Mouse (Mus musculus) forebrain, embryonic 11.5 days (tissue): ENCODE measurements around the gene Psmg3. TPM values are rescaled to one million over a fixed set of nuclear protein-coding genes. Genes with fewer than 3 reads are reported as not detected.

Experiments
- ATAC-seq: fragments of 200-750 bp; cut with Nextera tagmentation; replicated peaks from 2 replicates; pipeline ENCODE4 v1.8.0; 2017; ENCODE audit warnings: moderate TSS enrichment; ENCODE audit not compliant: low FRiP score
- DNase-seq: peaks from one replicate; pipeline ENCODE4 v3.0.0-alpha.2; 2017; ENCODE audit warnings: low spot score
- H3K27ac ChIP-seq: fragments of 300-500 bp; sonication (generic); 2 replicates; pipeline ENCODE4 v1.5.1; 2014; ENCODE audit warnings: low read depth, low read length
- H3K27me3 ChIP-seq: fragments of 300-500 bp; sonication (generic); 2 replicates; pipeline ENCODE4 v1.6.1; 2014; ENCODE audit warnings: mild to moderate bottlenecking, low read length, mixed read lengths; ENCODE audit not compliant: control insufficient read depth, insufficient read depth
- H3K36me3 ChIP-seq: fragments of 300-500 bp; sonication (generic); 2 replicates; pipeline ENCODE4 v1.6.1; 2014; ENCODE audit warnings: mild to moderate bottlenecking, low read length, moderate library complexity, mixed read lengths; ENCODE audit not compliant: control insufficient read depth, insufficient read depth
- H3K4me1 ChIP-seq: fragments of 300-500 bp; sonication (generic); replicated peaks from 2 replicates; pipeline ENCODE4 v1.6.1; 2014; ENCODE audit warnings: low read length, mixed read lengths; ENCODE audit not compliant: control insufficient read depth, insufficient read depth
- H3K4me2 ChIP-seq: fragments of 300-500 bp; sonication (generic); 2 replicates; pipeline ENCODE4 v1.6.1; 2014; ENCODE audit warnings: low read depth, mild to moderate bottlenecking, low read length, moderate library complexity, mixed read lengths; ENCODE audit not compliant: severe bottlenecking
- H3K4me3 ChIP-seq: fragments of 300-500 bp; sonication (generic); 2 replicates; pipeline ENCODE4 v1.5.1; 2014; ENCODE audit warnings: low read depth, low read length
- H3K9ac ChIP-seq: fragments of 300-500 bp; sonication (generic); 2 replicates; pipeline ENCODE4 v1.6.1; 2014; ENCODE audit warnings: low read length
- H3K9me3 ChIP-seq: fragments of 300-500 bp; sonication (generic); 2 replicates; pipeline ENCODE4 v1.6.1; 2016; ENCODE audit warnings: low read length, mixed read lengths; ENCODE audit not compliant: control insufficient read depth
- WGBS: fragments of 180-500 bp; shearing (Covaris S2); extraction: QIAGEN DNeasy Blood & Tissue Kit; methylation state at CpG from one replicate; pipeline ENCODE4 v1.1.7; 2014; 5-methylcytosine and 5-hydroxymethylcytosine counted together
- polyA plus RNA-seq: library from polyadenylated mRNA; unstranded; fragments of >200 nt; fragmentation: Nextera tagmentation; extraction: Ambion mirVana; gene quantifications from 2 replicates; pipeline ENCODE4 v1.2.1, GENCODE M21; 2014

Psmg3 gene
- polyA plus RNA-seq = 75.4 and 76.3 TPM in 2 replicates

DNA sequence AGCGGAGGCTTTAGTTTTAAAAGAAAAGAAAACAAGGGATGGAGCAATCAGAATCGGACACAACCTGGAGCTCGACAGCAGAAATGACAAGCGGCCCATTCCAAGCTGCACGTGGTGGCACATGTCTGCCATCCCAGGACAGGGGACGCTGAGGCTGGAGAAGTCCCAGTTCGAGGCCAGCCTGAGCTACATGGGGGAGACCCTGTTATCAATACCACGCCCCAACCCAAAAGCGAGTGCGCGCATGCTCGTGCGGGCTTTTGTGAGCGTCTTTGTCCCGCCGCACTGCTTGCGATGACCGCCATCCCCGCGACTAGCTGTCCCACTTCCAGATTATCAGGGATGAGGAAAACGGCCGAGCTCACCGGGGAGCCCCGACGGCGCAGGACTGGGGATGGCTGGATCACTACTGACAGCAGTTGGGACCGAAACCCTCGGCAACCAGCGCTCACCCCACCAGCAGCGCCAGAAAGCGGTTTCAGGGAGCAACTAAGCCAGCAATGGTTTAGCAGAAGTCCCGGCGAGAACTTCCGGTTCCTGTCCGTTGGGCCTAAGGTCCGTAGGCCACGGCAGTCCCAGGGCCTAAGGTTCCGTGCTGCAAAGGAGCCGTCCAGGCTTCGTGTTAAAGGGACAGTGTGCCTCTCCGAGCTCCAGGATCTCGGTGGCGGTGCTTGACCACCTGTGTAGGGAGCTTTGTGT, at the start of gene Psmg3, which contains the start of gene Gm26938:
TSS of gene Psmg3 (minus strand) at position 529 of the 699 bp plus-strand sequence.
TSS of gene Gm26938 (minus strand) at position 51 of the 699 bp plus-strand sequence.
- H3K4me1 ChIP-seq = peaks cover 8% of the 10 kb centered on the region
- H3K9ac ChIP-seq = peak within 1 kb of the TSS; percentile 89
- peak within 1 kb of the TSS; percentile 94 for H3K4me2 ChIP-seq
- ATAC-seq (peak; percentile 86), DNase-seq (peak; percentile 92)
- no peaks in the 10 kb centered on the region for H3K9me3 ChIP-seq
- H3K36me3 ChIP-seq = no peaks in the 10 kb centered on the region; the same call in 1 of the 2 replicates
- no peaks in the 10 kb centered on the region for H3K27me3 ChIP-seq
- WGBS = under 1% methylated on average over 43 of the region's 43 CpGs
- H3K27ac ChIP-seq = peak within 1 kb of the TSS; percentile 57; the same call in 1 of the 2 replicates
- peak within 1 kb of the TSS; percentile 91 for H3K4me3 ChIP-seq

- Histone ChIP-seq H3K9ac (no peak overlapping the region), H3K4me3 (no peak overlapping the region), H3K9me3 (no peaks in the 10 kb centered on the region), H3K4me1 (no peaks in the 10 kb centered on the region), H3K27me3 (no peaks in the 10 kb centered on the region), H3K36me3 (no peaks in the 10 kb centered on the region), H3K4me2 (no peak overlapping the region), H3K27ac (no peak overlapping the region)
- WGBS = 88% methylated on average over 1 of the region's 1 CpGs
- ATAC-seq (no peak), DNase-seq (no peak)
These were observed 44.8 kb upstream of the Psmg3 start for GRCm38 (mm10) chr5:139871526-139871925.

DNA sequence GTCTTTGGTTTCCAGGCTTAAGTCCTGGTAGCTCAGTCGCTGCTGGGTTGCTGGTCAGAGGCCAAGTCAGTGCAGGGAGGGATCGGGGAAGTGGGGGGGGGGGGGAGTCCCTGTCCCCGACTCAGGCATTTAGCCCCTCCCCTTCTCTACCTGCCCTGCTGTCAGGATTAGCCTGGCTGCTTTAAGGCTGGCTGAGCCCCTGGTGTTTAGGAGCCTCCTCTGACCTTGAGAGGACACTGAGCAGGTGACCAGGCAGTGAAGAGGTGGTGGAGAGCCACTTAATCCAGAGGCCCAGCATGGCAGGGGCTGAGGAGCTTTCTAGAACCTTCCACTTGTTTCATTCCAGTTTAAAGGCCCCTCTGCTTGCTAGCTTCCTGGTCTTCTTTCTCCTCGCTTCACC, 44.2 kb upstream of the Psmg3 start:
- Histone ChIP-seq H3K27ac (no peak overlapping the region), H3K9ac (no peak overlapping the region)
- 9% methylated on average over 3 of the region's 4 CpGs for WGBS

DNA sequence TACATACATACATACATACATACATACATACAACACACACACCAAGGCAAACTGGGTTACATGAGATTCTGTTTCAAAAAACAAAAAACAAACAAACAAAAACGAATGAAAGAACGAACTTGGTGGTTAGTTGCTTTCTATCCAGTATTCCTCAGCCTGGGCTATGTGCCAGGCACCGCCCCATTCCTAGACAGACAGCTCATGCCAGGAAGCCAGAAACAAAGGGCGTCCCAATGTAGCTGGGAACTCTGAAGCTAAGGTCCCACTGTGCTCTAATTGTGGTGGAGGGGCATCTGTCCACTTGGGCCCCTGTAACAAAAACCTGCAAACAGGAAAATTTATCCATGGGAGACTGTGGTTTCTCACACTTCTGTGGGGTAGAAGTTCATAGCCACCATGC, 36.1 kb upstream of the Psmg3 start:
- DNase-seq = no peak
- no peak for ATAC-seq
- WGBS = 72% methylated on average over 4 of the region's 4 CpGs

More for the DNA sequence above, 44.2 kb upstream of the Psmg3 start:
- Histone ChIP-seq H3K4me3 (no peak overlapping the region), H3K4me2 (no peak overlapping the region), H3K36me3 (no peaks in the 10 kb centered on the region), H3K4me1 (no peaks in the 10 kb centered on the region), H3K9me3 (no peaks in the 10 kb centered on the region), H3K27me3 (no peaks in the 10 kb centered on the region)
- DNase-seq (no peak), ATAC-seq (no peak)

DNA sequence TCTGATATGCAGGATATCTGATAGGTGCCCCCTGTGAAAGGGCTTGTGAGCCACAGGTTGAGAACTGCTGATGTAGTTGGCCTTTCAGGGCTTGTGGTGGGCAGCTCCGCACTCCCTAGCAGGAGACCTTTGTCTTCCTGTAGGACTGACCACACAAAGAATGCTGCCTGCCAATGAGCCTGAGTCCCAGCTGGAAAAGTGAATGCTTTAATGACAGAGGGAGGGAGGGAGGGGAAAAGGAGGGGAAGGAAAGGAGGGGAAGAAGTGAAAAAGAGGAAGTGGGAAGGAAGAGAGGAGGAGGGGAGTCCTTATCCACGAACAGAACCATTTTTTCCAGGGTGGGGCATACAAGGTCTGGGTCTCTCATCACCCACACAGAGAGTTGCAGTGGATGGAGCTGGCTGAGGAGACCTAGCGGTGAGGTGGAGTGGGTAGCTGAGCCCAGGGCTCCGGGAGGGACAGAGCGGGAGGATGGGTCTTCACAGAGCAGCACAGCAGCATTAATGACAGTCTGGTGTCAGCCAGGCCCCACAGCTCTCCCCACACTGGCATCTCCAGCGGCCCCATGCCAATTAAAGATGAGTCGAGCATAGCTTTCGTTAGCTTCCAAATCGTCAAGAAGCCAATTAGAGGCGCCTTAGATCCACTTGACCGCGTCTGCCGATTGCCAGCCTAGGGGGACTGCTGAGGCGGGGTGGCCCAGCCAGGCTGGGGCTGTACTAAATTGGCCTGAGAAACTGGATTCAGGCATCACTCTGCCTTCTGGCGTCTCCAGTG, 33.8 kb upstream of the Psmg3 start:
- H3K27ac ChIP-seq = peak overlapping the region; percentile 25; the same call in 1 of the 2 replicates
- ATAC-seq = peak; percentile 71
- no peak overlapping the region for H3K4me3 ChIP-seq
- WGBS = 11% methylated on average over 15 of the region's 15 CpGs
- H3K9ac ChIP-seq = peak overlapping the region; percentile 32
- peaks cover 8% of the 10 kb centered on the region for H3K4me1 ChIP-seq
- H3K9me3 ChIP-seq = no peaks in the 10 kb centered on the region
- no peaks in the 10 kb centered on the region for H3K36me3 ChIP-seq
- no peaks in the 10 kb centered on the region for H3K27me3 ChIP-seq
- peak overlapping the region; percentile 13; the same call in 1 of the 2 replicates for H3K4me2 ChIP-seq
- DNase-seq = peak; percentile 75

More for the DNA sequence above, 36.1 kb upstream of the Psmg3 start:
- Histone ChIP-seq H3K9ac (no peak overlapping the region), H3K4me1 (peaks cover 8% of the 10 kb centered on the region), H3K27ac (no peak overlapping the region), H3K4me2 (no peak overlapping the region), H3K4me3 (no peak overlapping the region), H3K36me3 (no peaks in the 10 kb centered on the region), H3K9me3 (no peaks in the 10 kb centered on the region), H3K27me3 (no peaks in the 10 kb centered on the region)

DNA sequence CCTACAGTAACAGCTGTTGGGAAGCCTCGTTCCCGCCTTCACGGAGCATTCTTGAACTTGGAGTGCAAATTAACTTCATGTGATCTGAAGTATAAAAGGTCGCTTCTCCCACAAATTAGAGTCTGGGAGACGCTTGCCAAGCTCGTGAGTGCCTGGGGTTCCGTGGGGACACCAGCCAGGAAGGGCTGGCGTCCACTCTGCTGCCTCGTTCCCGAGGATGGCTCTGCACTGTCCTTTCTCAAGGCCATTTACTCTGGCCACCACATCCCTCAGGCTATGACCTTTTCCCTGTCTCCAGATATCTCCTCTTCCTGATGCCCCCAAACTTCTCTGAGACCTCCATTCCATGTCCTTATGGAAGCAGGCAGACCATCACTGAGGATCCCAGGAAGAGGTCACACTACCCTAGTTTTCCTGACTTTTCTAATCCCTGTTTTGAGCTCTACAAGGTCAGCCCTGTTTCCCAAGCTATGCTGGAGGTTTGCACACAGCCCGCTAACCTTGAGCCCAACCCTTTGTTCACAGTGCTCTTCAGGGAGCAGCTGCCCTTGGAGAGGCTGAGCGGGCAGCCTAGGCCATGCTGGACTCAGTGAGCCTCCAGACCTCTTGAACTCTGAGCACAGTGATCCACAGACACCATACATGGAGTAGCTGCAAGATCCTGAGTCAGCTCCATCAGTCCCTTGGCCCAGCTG, 23.1 kb upstream of the Psmg3 start:
- no peaks in the 10 kb centered on the region for H3K9me3 ChIP-seq
- no peak overlapping the region for H3K4me2 ChIP-seq
- H3K4me3 ChIP-seq = no peak overlapping the region
- ATAC-seq (no peak), DNase-seq (no peak)
- H3K36me3 ChIP-seq = no peaks in the 10 kb centered on the region
- no peaks in the 10 kb centered on the region for H3K4me1 ChIP-seq
- no peak overlapping the region for H3K27ac ChIP-seq
- no peak overlapping the region for H3K9ac ChIP-seq
- WGBS = 82% methylated on average over 12 of the region's 12 CpGs
- no peaks in the 10 kb centered on the region for H3K27me3 ChIP-seq

DNA sequence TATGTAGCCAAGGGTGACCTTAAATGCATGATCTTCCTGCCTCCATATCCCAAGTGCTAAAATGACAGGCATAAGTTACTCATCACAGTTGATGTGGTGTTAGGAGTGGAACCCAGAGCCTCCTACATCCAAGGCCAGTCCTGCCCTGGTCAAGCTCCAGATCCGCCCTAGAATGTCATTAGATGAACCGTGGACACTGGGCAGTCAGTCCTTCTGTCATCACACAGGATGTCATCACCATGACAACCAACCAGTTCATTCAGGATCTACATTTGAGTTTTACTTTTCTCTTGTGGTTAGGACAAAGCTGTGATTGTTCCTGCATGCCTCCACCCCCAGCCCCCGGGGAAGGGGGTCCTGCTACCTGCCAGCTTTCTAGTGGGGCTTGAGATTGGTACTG, 12.5 kb upstream of the Psmg3 start:
- no peak overlapping the region for H3K4me3 ChIP-seq
- 31% methylated on average over 3 of the region's 3 CpGs for WGBS
- H3K9me3 ChIP-seq = no peaks in the 10 kb centered on the region
- DNase-seq (no peak), ATAC-seq (peak; percentile 51)
- H3K27me3 ChIP-seq = no peaks in the 10 kb centered on the region
- H3K4me2 ChIP-seq = no peak overlapping the region
- H3K4me1 ChIP-seq = no peaks in the 10 kb centered on the region
- no peaks in the 10 kb centered on the region for H3K36me3 ChIP-seq
- H3K27ac ChIP-seq = no peak overlapping the region
- no peak overlapping the region for H3K9ac ChIP-seq

DNA sequence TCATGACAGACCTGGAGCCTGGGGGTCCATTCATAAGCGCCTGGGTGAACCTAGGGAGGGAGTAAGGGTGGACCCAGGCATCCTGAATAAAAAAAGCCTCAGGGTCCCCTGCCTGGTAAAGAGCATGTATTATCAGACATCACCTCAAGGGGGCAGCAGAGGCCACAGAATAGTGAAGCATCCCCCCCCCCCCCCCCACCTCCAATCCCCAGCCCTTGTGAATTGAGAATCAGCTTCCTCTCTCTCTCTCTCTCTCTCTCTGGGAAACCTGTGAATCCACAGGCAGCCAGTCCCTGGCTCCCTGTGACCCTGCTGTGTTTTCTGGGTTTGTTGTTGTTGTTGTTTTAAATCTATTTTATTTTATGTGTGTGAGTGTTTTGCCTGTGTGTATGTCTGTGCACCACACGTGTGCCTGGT, 11.8 kb upstream of the Psmg3 start:
- 22% methylated on average over 2 of the region's 2 CpGs for WGBS
- Histone ChIP-seq H3K4me1 (no peaks in the 10 kb centered on the region), H3K36me3 (no peaks in the 10 kb centered on the region), H3K4me2 (no peak overlapping the region), H3K4me3 (no peak overlapping the region), H3K27me3 (no peaks in the 10 kb centered on the region), H3K9ac (no peak overlapping the region), H3K9me3 (no peaks in the 10 kb centered on the region), H3K27ac (no peak overlapping the region)
- ATAC-seq (no peak), DNase-seq (peak; percentile 89)
